Mouse (Mus musculus): ENCODE measurements around the gene 1810013L24Rik. TPM values are rescaled to one million over a fixed set of nuclear protein-coding genes. Genes with fewer than 3 reads are reported as not detected.

Gene 1810013L24Rik
- 10 to 100 TPM; 44.4 to 47.1 TPM for polyA plus RNA-seq (2017; shearing (Covaris generic))

GRCm38 (mm10) chr16:8829564-8830359 lies at the start of gene 1810013L24Rik:
Gene 1810013L24Rik (plus strand): TSS chr16:8830100.

DNA sequence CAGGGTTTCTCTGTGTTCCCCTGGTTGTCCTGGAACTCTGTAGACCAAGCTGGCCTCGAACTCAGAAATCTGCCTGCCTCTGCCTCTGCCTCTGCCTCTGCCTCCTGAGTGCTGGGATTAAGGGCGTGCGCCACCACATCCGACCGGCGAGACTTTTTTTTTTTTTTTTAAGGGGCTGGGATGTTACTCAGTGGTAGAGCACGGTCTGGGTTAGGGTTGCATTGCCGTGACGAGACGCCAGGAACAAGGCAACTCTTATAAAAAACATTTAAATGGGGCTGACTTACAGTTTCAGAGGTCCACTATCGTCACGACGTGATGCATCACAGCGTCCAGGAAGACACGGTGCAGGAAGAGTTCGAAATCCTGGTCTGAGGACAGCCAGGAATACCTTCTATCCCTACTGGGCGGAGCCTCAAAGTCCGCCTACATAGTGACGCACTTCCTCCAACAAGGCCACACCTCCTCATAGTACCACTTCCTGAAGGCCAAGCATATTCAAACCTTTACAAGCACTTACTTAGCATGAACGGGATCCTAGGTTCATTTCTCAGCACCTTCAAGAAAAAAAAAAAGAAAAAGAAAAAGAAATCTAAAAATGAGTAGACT lies 37.8 kb upstream of the 1810013L24Rik start, which contains the start of gene Usp7:
TSS of gene Usp7 (minus strand) at position 360 of the 609 bp plus-strand sequence.

Other genes starting within 250 kb of the 1810013L24Rik start
- 100 to 1,000 TPM in 1 of 2 experiments, 10 to 100 TPM in 1; 92.4 to 135 TPM for gene Pmm2, start 192.4 kb upstream of the 1810013L24Rik start, polyA plus RNA-seq (2017; shearing (Covaris generic))
- gene Tmem186, start 192.4 kb upstream of the 1810013L24Rik start, polyA plus RNA-seq (2017; shearing (Covaris generic)), result 10 to 100 TPM; 12.5 to 20.0 TPM
- 10 to 100 TPM; 16.3 to 32.6 TPM for gene Carhsp1, start 157.9 kb upstream of the 1810013L24Rik start, polyA plus RNA-seq (2017; shearing (Covaris generic))
- gene Gm5767, start 149.3 kb upstream of the 1810013L24Rik start, polyA plus RNA-seq (2017; shearing (Covaris generic)), result 1 to 10 TPM in 1 of 2 experiments, under 1 TPM in 1; 0.58 to 1.1 TPM
- 100 to 1,000 TPM; 109 to 121 TPM for gene Usp7, start 37.8 kb upstream of the 1810013L24Rik start, polyA plus RNA-seq (2017; shearing (Covaris generic))